In genomic region chr7:16738073-16738696, GRCm38 (mm10) we compare ENCODE assay signal across 8 mouse cellular contexts. TPM values are rescaled to one million over a fixed set of nuclear protein-coding genes. Genes with fewer than 3 reads are reported as not detected.
A peak's percentile ranks its signal among the peaks of the same experiment; 100 is the strongest.
DNase-seq lines count a peak whose midpoint lies in the region; ATAC-seq lines count a peak whose summit lies in the region.

TSS of gene Ap2s1 (plus strand) at chr7:16738410.

- WGBS in lung, embryonic 16.5 days, result under 1% methylated on average over 34 of the region's 34 CpGs

- no peaks in the 10 kb centered on the region for H3K9me3 ChIP-seq in lung, embryonic 16.5 days (ENCODE audit: control insufficient read depth, low read length)

- H3K4me3 ChIP-seq in lung, embryonic 16.5 days (ENCODE audit: low read length), result peak within 1 kb of the TSS; percentile 94

- H3K36me3 ChIP-seq in lung, embryonic 16.5 days (ENCODE audit: control insufficient read depth, insufficient read depth, low read length), result no peaks in the 10 kb centered on the region; the same call in 1 of the 2 replicates

- H3K27me3 ChIP-seq in lung, embryonic 16.5 days (ENCODE audit: control insufficient read depth, insufficient read depth, low read depth, low read length), result no peaks in the 10 kb centered on the region

- H3K27ac ChIP-seq in lung, embryonic 16.5 days (ENCODE audit: low read length), result peak within 1 kb of the TSS; percentile 50

- H3K4me1 ChIP-seq in lung, embryonic 16.5 days (replicated peaks; ENCODE audit: control insufficient read depth, insufficient read depth, low read length), result peaks cover 14% of the 10 kb centered on the region

- H3K4me2 ChIP-seq in lung, embryonic 16.5 days (ENCODE audit: low read depth, low read length), result peak within 1 kb of the TSS; percentile 83

- peak; percentile 99 for DNase-seq in MEL-GATA-1-ER (ENCODE audit: extremely low read depth, low read depth)
- DNase-seq in cerebellum, adult 8-10 months, result peak; percentile 98
- peak; percentile 98 for DNase-seq in forelimb bud, embryonic 11.5 days (ENCODE audit: low read depth, low spot score)
- peak; percentile 98 for DNase-seq in layer of hippocampus, adult 9-10 months (ENCODE audit: low spot score)
- DNase-seq in ovary, postnatal 10 days (ENCODE audit: low spot score), result peak; percentile 85
- DNase-seq in thymus, postnatal 10 days (ENCODE audit: low spot score in 2 of 2), result peak; percentile 93 to 95

- peak; percentile 97 to 99 for ATAC-seq in hematopoietic stem cell, adult 5-6 weeks (replicated peaks in 1 of 2; ENCODE audit: insufficient read depth in 1 of 2, low FRiP score in 2 of 2, low TSS enrichment in 1 of 2, low read depth in 1 of 2, poor library complexity in 2 of 2, severe bottlenecking in 2 of 2)
- ATAC-seq in lung, embryonic 16.5 days (ENCODE audit: low read depth), result peak; percentile 97

- H3K9ac ChIP-seq in lung, embryonic 16.5 days (ENCODE audit: low read length), result peak within 1 kb of the TSS; percentile 95

RNA-seq across cellular contexts. Expression of gene Ap2s1, which starts in this region (rescaled TPM):
- total RNA-seq in hematopoietic stem cell, adult 5-6 weeks (2017), result 43.2 and 67.9 TPM in 2 replicates
- polyA plus RNA-seq in lung, embryonic 16.5 days (2015; fragmentation: Nextera tagmentation; extraction: Ambion mirVana), result 275 and 283 TPM in 2 replicates

Comparison
In these comparisons a context has a peak if more than half of its experiments do, and no peak if none do; other contexts are left out.
1. Peak in every context shown above with its lines: DNase-seq, ATAC-seq, H3K4me3 ChIP-seq and H3K27ac ChIP-seq.